Mouse (Mus musculus) thymus, adult 2 months (tissue): ENCODE measurements at regions not wholly inside any gene's neighbourhood (a gene's known extent, or its start where the extent isn't known, plus 50 kb on each side); places are given as distances from the start of the nearest gene placed in this dataset.

Experiments used
- CTCF ChIP-seq: fragments of 200-500 bp; IDR thresholded peaks from 2 replicates; pipeline ENCODE4 v1.5.1; 2012; ENCODE audit warnings: mild to moderate bottlenecking, control low read depth, low read length, moderate library complexity, borderline replicate concordance; ENCODE audit not compliant: control insufficient read depth, poor library complexity, insufficient read depth; ENCODE audit errors: extremely low read depth
- POLR2A ChIP-seq: fragments of 200-500 bp; IDR thresholded peaks from 2 replicates; pipeline ENCODE4 v1.6.1; 2012; ENCODE audit warnings: mild to moderate bottlenecking, low read length, control low read depth, moderate library complexity; ENCODE audit not compliant: control insufficient read depth, poor library complexity, insufficient read depth; ENCODE audit errors: extremely low read depth

DNA sequence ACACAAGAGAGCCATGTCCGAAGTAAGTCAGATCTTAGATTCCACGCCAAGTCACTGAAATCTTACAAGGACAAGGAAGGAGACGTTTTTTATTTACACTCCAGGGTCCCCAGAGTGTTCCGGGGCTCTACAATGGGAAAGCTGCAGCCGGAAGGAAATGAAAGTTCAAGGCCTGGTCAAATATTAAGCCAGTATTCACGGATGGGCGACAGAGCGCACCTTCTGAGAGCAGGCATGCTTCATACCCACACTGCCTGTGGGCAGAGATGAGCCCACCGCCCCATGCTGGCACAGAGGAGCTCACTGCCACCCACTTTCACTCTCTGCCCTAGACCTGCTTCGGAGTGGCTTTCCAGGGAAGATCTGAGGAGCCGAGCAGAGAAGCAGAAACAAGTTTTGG is 92.2 kb downstream of the Sox9 start:
- no peak for TF ChIP-seq CTCF
- TF ChIP-seq POLR2A, result no peak
